Mouse (Mus musculus) heart, adult 2 months (tissue): ENCODE measurements around the gene Arhgap35. TPM values are rescaled to one million over a fixed set of nuclear protein-coding genes. Genes with fewer than 3 reads are reported as not detected.

Experiments
- DNase-seq, 2 experiments: peaks; one replicate each; pipeline ENCODE4 v3.0.0; 2021
- H3K27ac ChIP-seq: fragments of 200-600 bp; 2 replicates; pipeline ENCODE4 v1.8.1; 2022
- H3K27me3 ChIP-seq: fragments of 200-500 bp; 2 replicates; pipeline ENCODE4 v1.6.1; 2012; ENCODE audit warnings: mild to moderate bottlenecking, low read length, inconsistent platforms, mixed read lengths; ENCODE audit not compliant: control insufficient read depth, insufficient read depth
- H3K36me3 ChIP-seq: fragments of 200-500 bp; 2 replicates; pipeline ENCODE4 v1.6.1; 2012; ENCODE audit warnings: low read length, inconsistent platforms; ENCODE audit not compliant: control insufficient read depth, insufficient read depth
- H3K4me1 ChIP-seq: fragments of 200-500 bp; 2 replicates; pipeline ENCODE4 v1.6.1; 2011; ENCODE audit warnings: low read length; ENCODE audit not compliant: control insufficient read depth, insufficient read depth
- H3K4me3 ChIP-seq: fragments of 200-600 bp; 2 replicates; pipeline ENCODE4 v1.8.1; 2022
- H3K79me2 ChIP-seq: fragments of 200-500 bp; replicated peaks from 2 replicates; pipeline ENCODE4 v1.6.1; 2012; ENCODE audit warnings: mild to moderate bottlenecking, inconsistent platforms, low read length, moderate library complexity, mixed read lengths; ENCODE audit not compliant: control insufficient read depth, insufficient read depth
- H3K9ac ChIP-seq: fragments of 200-500 bp; 2 replicates; pipeline ENCODE4 v1.6.1; 2012; ENCODE audit warnings: low read depth, mild to moderate bottlenecking, control low read depth, inconsistent platforms, low read length, mixed read lengths
- CTCF ChIP-seq: fragments of 200-600 bp; IDR thresholded peaks from 2 replicates; pipeline ENCODE4 v1.8.1; 2022; ENCODE audit warnings: antibody characterized with exemption, mild to moderate bottlenecking, moderate library complexity
- EP300 ChIP-seq: fragments of 200-500 bp; IDR thresholded peaks from 2 replicates; pipeline ENCODE4 v1.6.1; 2011; ENCODE audit warnings: low read depth, low read length, control low read depth; ENCODE audit not compliant: insufficient read depth
- POLR2A ChIP-seq: fragments of 200-500 bp; IDR thresholded peaks from 2 replicates; pipeline ENCODE4 v1.6.1; 2011; ENCODE audit warnings: mild to moderate bottlenecking, low read depth, low read length, control low read depth; ENCODE audit not compliant: insufficient read depth
- WGBS: fragments of 180-500 bp; shearing (Covaris S2); methylation state at CpG from one replicate; pipeline ENCODE4 v1.1.7; 2018; 5-methylcytosine and 5-hydroxymethylcytosine counted together
- intact Hi-C: fragments of 180-260 bp; cut with DNase I; formaldehyde crosslinking; loops from one replicate; pipeline ENCODE4 v1.15.1; 2025
- polyA plus RNA-seq: library from polyadenylated mRNA; depleted of rRNA; stranded (reverse); fragments of >200 nt; gene quantifications from 2 replicates; pipeline ENCODE4 v1.2.3, GENCODE M21; 2012
- total RNA-seq, 2 experiments: library from RNA; stranded (reverse); gene quantifications; 2 replicates each; pipeline ENCODE4 v1.2.3; 2021

Gene Arhgap35
- total and polyA plus RNA-seq, 3 experiments, result 15.6 to 33.8 (median 32.5) TPM

DNA sequence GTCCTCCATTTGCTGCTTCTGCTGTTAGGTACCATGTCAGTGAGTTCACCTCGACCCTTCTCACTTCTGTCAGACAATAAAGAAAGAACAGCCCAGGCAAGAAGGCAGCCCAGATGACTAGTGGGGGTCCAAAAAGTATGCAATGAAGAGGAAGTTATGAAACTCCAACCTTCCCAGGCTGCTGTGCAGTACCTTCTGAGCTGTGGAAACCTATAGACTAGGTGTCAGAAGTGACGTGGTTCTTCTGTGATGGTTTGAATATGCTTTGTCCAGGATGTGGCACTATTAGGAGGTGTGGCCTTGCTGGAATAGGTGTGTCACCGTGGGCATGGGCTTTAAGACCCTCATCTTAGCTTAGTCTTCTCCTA is 109.6 kb downstream of the Arhgap35 start:
- no peak for DNase-seq
- no peaks in the 10 kb centered on the region; the same call in 1 of the 2 replicates for H3K79me2 ChIP-seq
- intact Hi-C loops, result no loop called here
- no peak overlapping the region for H3K4me3 ChIP-seq
- peaks cover 13% of the 10 kb centered on the region for H3K4me1 ChIP-seq
- TF ChIP-seq EP300 (no peak), POLR2A (no peak), CTCF (no peak)
- 88% methylated on average over 3 of the region's 3 CpGs for WGBS
- peaks cover 7% of the 10 kb centered on the region; the same call in 1 of the 2 replicates for H3K36me3 ChIP-seq
- no peak overlapping the region for H3K27ac ChIP-seq
- H3K9ac ChIP-seq, result no peak overlapping the region
- no peaks in the 10 kb centered on the region for H3K27me3 ChIP-seq

DNA sequence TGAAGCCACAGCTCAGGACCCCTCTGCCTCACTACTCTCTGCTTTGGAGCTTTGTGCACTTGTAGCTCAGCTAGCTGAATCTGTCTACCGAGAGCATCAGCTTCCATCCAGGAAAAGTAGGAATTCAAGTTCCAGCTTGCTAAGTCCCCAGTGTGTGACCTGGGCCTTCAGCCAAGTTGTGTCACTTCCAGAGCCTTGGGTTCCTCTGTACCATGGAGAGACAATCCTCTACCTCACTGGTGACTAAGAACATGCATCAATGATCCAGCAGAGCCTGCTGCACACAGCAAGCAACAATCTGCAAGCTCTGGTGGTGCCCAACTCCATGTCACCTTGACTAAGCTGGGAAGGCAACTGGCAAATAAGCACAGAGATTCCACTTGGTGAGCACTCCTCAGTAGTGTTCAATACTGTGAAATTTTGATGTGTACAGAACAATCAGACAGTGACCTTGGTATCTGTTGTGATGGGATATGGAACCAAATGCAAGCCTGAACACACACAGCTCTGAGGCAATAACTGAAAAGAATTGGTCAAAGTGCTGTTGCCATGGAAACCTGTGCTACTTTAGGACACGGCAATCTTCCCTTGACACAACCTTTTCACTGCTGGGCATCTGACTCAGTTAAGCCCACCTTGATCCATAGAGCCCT is 110.1 kb downstream of the Arhgap35 start:
- Histone ChIP-seq H3K27ac (no peak overlapping the region), H3K79me2 (no peaks in the 10 kb centered on the region; the same call in 1 of the 2 replicates), H3K4me1 (peaks cover 13% of the 10 kb centered on the region), H3K27me3 (no peaks in the 10 kb centered on the region), H3K9ac (no peak overlapping the region), H3K36me3 (peaks cover 7% of the 10 kb centered on the region; the same call in 1 of the 2 replicates), H3K4me3 (no peak overlapping the region)
- WGBS, result 41% methylated on average over 2 of the region's 2 CpGs
- DNase-seq, result peak in 1 of 2 experiments; percentile 31
- intact Hi-C loops, result no loop called here
- TF ChIP-seq CTCF (no peak), POLR2A (no peak), EP300 (no peak)

DNA sequence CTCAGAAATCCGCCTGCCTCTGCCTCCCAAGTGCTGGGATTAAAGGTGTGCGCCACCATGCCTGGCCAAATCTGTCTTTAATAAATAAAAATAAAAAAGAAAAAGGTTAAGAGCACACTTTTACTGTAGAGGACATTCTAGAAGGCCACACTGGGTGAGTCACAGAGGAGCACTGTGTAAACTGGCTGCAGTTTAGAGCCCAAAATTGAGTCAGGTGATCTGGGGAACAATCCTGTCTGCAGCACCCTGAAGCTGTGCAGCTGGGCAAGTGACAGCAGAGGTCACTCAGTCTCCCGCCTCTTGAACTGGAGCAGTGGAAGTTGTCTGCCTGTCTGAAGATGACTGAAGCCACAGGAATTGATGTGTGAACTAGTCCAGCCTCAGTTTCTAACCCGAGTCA is 113.2 kb downstream of the Arhgap35 start:
- Histone ChIP-seq H3K27ac (no peak overlapping the region), H3K79me2 (no peaks in the 10 kb centered on the region), H3K4me3 (no peak overlapping the region), H3K36me3 (peaks cover 5% of the 10 kb centered on the region; the same call in 1 of the 2 replicates), H3K27me3 (no peaks in the 10 kb centered on the region), H3K9ac (no peak overlapping the region), H3K4me1 (peaks cover 10% of the 10 kb centered on the region)
- no peak for TF ChIP-seq EP300
- no peak for TF ChIP-seq CTCF
- TF ChIP-seq POLR2A, result no peak
- intact Hi-C loops, result no loop called here
- 86% methylated on average over 4 of the region's 4 CpGs for WGBS
- DNase-seq, result no peak

DNA sequence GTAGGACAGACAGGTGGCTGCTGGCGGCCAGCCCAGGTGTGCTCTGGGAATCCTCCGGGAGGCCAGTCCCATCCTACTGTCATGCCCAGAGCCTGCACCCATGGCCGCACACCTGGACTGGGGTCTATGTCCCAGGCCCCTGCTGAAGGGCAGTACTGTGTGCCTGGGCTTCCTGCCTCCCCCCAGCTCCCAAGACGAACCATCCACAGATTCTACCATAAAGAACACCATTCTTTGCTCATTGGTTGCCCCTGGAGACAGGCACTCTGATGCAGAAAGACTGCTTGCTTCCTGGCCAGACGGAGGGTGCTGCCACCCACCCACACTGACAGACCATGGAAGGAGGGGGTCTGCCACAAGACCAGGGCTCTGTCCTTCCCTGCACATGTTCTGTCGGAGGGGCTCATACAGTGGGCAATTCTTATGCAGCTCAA is 115.1 kb downstream of the Arhgap35 start:
- no peak overlapping the region for H3K27ac ChIP-seq
- H3K9ac ChIP-seq, result no peak overlapping the region
- H3K27me3 ChIP-seq, result no peaks in the 10 kb centered on the region
- H3K4me3 ChIP-seq, result no peak overlapping the region
- 90% methylated on average over 6 of the region's 6 CpGs for WGBS
- intact Hi-C loops, result loop anchor here (5.0 kb wide), 1 partner anchor 223 kb away; the partner anchor contains the start of gene Ceacam9
- peaks cover 8% of the 10 kb centered on the region for H3K4me1 ChIP-seq
- H3K79me2 ChIP-seq, result no peaks in the 10 kb centered on the region
- no peak for DNase-seq
- TF ChIP-seq EP300 (no peak), POLR2A (no peak), CTCF (no peak)
- peaks cover 5% of the 10 kb centered on the region; the same call in 1 of the 2 replicates for H3K36me3 ChIP-seq

DNA sequence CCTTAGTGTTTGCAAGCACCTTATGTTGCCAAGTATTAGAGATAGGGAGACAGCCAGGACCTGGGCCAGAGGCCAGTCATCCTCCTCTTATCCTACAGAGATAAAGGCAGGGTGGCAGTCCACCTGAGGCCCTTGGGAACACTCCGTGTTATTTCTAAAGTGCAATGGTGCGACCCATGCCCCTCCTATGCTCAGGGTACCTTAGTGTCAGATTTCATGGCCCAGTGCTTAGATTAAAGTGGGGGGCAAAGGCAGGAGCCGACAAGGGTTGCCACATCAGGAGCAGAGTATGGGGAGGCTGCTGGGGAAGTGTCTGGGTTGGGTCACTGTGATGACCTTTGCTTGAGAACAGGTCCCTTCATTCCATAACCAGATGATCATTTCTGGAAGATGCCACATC is 118.5 kb downstream of the Arhgap35 start:
- H3K36me3 ChIP-seq, result no peaks in the 10 kb centered on the region
- no peak overlapping the region for H3K27ac ChIP-seq
- H3K27me3 ChIP-seq, result no peaks in the 10 kb centered on the region
- no peak overlapping the region for H3K9ac ChIP-seq
- TF ChIP-seq CTCF (no peak), EP300 (no peak), POLR2A (no peak)
- H3K79me2 ChIP-seq, result no peaks in the 10 kb centered on the region
- H3K4me1 ChIP-seq, result no peaks in the 10 kb centered on the region
- no peak overlapping the region for H3K4me3 ChIP-seq
- DNase-seq, result no peak
- intact Hi-C loops, result loop anchor here (5.0 kb wide), 1 partner anchor 226 kb away; the partner anchor contains the start of gene Ceacam9
- 61% methylated on average over 3 of the region's 3 CpGs for WGBS

DNA sequence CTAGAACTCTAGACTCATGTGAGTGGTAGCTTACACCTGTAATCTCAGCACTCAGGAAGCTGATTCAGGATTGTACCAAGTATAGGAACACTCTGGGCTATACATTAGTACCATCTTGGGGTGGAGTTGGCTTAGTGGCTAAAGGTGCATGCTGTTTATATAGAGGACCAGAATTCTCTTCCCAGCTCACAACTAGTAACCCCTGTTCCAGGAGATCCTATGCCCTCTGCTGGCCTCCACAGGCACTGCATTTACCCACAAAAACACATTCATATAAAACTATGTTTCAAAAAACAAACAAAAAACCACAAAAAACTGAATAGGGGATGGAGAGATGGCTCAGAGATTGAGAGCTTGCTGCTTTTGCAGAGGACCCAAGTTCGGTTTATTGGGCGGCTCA is 121.4 kb downstream of the Arhgap35 start:
- intact Hi-C loops, result loop anchor here (1.0 kb wide), 1 partner anchor 124 kb away; no protein-coding TSS in a partner anchor
- Histone ChIP-seq H3K27ac (no peak overlapping the region), H3K4me1 (no peaks in the 10 kb centered on the region), H3K4me3 (no peak overlapping the region), H3K9ac (no peak overlapping the region), H3K27me3 (no peaks in the 10 kb centered on the region), H3K36me3 (no peaks in the 10 kb centered on the region), H3K79me2 (no peaks in the 10 kb centered on the region)
- WGBS, result 47% methylated on average over 2 of the region's 2 CpGs
- TF ChIP-seq EP300 (no peak), CTCF (peak; percentile 88), POLR2A (no peak)
- peak; percentile 30 to 55 for DNase-seq
